Mouse (Mus musculus) neural tube, embryonic 11.5 days (tissue): Measurements from ENCODE around the gene Ldlrad3. TPM values are rescaled to one million over a fixed set of nuclear protein-coding genes. Genes with fewer than 3 reads are reported as not detected.
A peak's percentile ranks its signal among the peaks of the same experiment; 100 is the strongest.

Experiments used
- ATAC-seq: fragments of 200-750 bp; cut with Nextera tagmentation; 2 replicates; pipeline ENCODE4 v1.8.0; 2017; ENCODE audit warnings: moderate number of reproducible peaks, mild to moderate bottlenecking, moderate TSS enrichment, moderate library complexity; ENCODE audit not compliant: insufficient read depth, low FRiP score, low TSS enrichment
- DNase-seq: peaks from one replicate; pipeline ENCODE4 v3.0.0-alpha.2; 2015; ENCODE audit warnings: low spot score
- H3K27ac ChIP-seq: fragments of 300-500 bp; sonication (generic); 2 replicates; pipeline ENCODE4 v1.5.1; 2014; ENCODE audit warnings: low read depth, mild to moderate bottlenecking, low read length
- H3K27me3 ChIP-seq: fragments of 300-500 bp; sonication (generic); 2 replicates; pipeline ENCODE4 v1.6.1; 2014; ENCODE audit warnings: mild to moderate bottlenecking, low read length, mixed read lengths; ENCODE audit not compliant: control insufficient read depth, insufficient read depth
- H3K36me3 ChIP-seq: fragments of 300-500 bp; sonication (generic); 2 replicates; pipeline ENCODE4 v1.6.1; 2014; ENCODE audit warnings: mild to moderate bottlenecking, low read length, moderate library complexity, mixed read lengths; ENCODE audit not compliant: control insufficient read depth, insufficient read depth
- H3K4me1 ChIP-seq: fragments of 300-500 bp; sonication (generic); 2 replicates; pipeline ENCODE4 v1.6.1; 2014; ENCODE audit warnings: low read length, mixed read lengths; ENCODE audit not compliant: control insufficient read depth, insufficient read depth
- H3K4me2 ChIP-seq: fragments of 300-500 bp; sonication (generic); 2 replicates; pipeline ENCODE4 v1.6.1; 2014; ENCODE audit warnings: low read depth, mild to moderate bottlenecking, moderate library complexity
- H3K4me3 ChIP-seq: fragments of 300-500 bp; sonication (generic); 2 replicates; pipeline ENCODE4 v1.5.1; 2014; ENCODE audit warnings: low read depth, low read length
- H3K9ac ChIP-seq: fragments of 300-500 bp; sonication (generic); 2 replicates; pipeline ENCODE4 v1.6.1; 2014; ENCODE audit warnings: mild to moderate bottlenecking, low read length
- H3K9me3 ChIP-seq: fragments of 300-500 bp; sonication (generic); 2 replicates; pipeline ENCODE4 v1.6.1; 2016; ENCODE audit warnings: low read length; ENCODE audit not compliant: control insufficient read depth
- WGBS: fragments of 180-500 bp; shearing (Covaris S2); extraction: QIAGEN DNeasy Blood & Tissue Kit; methylation state at CpG from one replicate; pipeline ENCODE4 v1.1.7; 2014; 5-methylcytosine and 5-hydroxymethylcytosine counted together
- polyA plus RNA-seq: library from polyadenylated mRNA; unstranded; fragments of >200 nt; fragmentation: Nextera tagmentation; extraction: Ambion mirVana; gene quantifications from 2 replicates; pipeline ENCODE4 v1.2.1, GENCODE M21; 2014

The Ldlrad3 gene
- polyA plus RNA-seq, 1 experiment from 2014 or later: 64.9 TPM

GRCm38 (mm10) chr2:102154771-102155211 is 31.4 kb downstream of the Ldlrad3 start:
- Histone ChIP-seq H3K4me3 (no peak overlapping the region), H3K4me1 (peaks cover 17% of the 10 kb centered on the region), H3K9me3 (no peaks in the 10 kb centered on the region), H3K4me2 (no peak overlapping the region), H3K27me3 (no peaks in the 10 kb centered on the region), H3K27ac (no peak overlapping the region), H3K9ac (no peak overlapping the region), H3K36me3 (no peaks in the 10 kb centered on the region)
- 56% methylated on average over 6 of the region's 6 CpGs for WGBS
- DNase-seq (peak; percentile 7), ATAC-seq (no peak)

- peaks cover 17% of the 10 kb centered on the region for H3K4me1 ChIP-seq
- no peak overlapping the region for H3K27ac ChIP-seq
- H3K9me3 ChIP-seq: no peaks in the 10 kb centered on the region
- H3K27me3 ChIP-seq: no peaks in the 10 kb centered on the region
- no peak for DNase-seq
- H3K9ac ChIP-seq: no peak overlapping the region
- H3K4me2 ChIP-seq: no peak overlapping the region
- no peak overlapping the region for H3K4me3 ChIP-seq
- H3K36me3 ChIP-seq: no peaks in the 10 kb centered on the region
- no peak for ATAC-seq
- WGBS: 35% methylated on average over 4 of the region's 4 CpGs
These were observed 31.9 kb downstream of the Ldlrad3 start for GRCm38 (mm10) chr2:102154328-102154727.

- no peak overlapping the region for H3K9ac ChIP-seq
- DNase-seq: peak; percentile 5
- H3K36me3 ChIP-seq: no peaks in the 10 kb centered on the region
- no peak overlapping the region for H3K27ac ChIP-seq
- H3K27me3 ChIP-seq: no peaks in the 10 kb centered on the region
- H3K9me3 ChIP-seq: no peaks in the 10 kb centered on the region
- ATAC-seq: no peak
- 89% methylated on average over 4 of the region's 4 CpGs for WGBS
- no peak overlapping the region for H3K4me3 ChIP-seq
- H3K4me2 ChIP-seq: no peak overlapping the region
- peaks cover 17% of the 10 kb centered on the region for H3K4me1 ChIP-seq
These were observed 32.7 kb downstream of the Ldlrad3 start for GRCm38 (mm10) chr2:102153516-102153915.

- no peaks in the 10 kb centered on the region for H3K36me3 ChIP-seq
- H3K4me2 ChIP-seq: no peak overlapping the region
- H3K27me3 ChIP-seq: no peaks in the 10 kb centered on the region
- H3K9ac ChIP-seq: no peak overlapping the region
- 77% methylated on average over 5 of the region's 5 CpGs for WGBS
- ATAC-seq (no peak), DNase-seq (peak; percentile 5)
- no peaks in the 10 kb centered on the region for H3K9me3 ChIP-seq
- no peak overlapping the region for H3K4me3 ChIP-seq
- H3K27ac ChIP-seq: no peak overlapping the region
- peaks cover 17% of the 10 kb centered on the region for H3K4me1 ChIP-seq
These were observed 33.3 kb downstream of the Ldlrad3 start for GRCm38 (mm10) chr2:102152851-102153250.

GRCm38 (mm10) chr2:102149058-102149457 is 37.1 kb downstream of the Ldlrad3 start:
- 94% methylated on average over 2 of the region's 2 CpGs for WGBS
- Histone ChIP-seq H3K9ac (no peak overlapping the region), H3K4me2 (no peak overlapping the region), H3K27ac (no peak overlapping the region), H3K9me3 (no peaks in the 10 kb centered on the region), H3K27me3 (no peaks in the 10 kb centered on the region), H3K4me1 (peaks cover 5% of the 10 kb centered on the region), H3K4me3 (no peak overlapping the region), H3K36me3 (no peaks in the 10 kb centered on the region)
- DNase-seq (no peak), ATAC-seq (no peak)

GRCm38 (mm10) chr2:102148093-102148492 is 38.1 kb downstream of the Ldlrad3 start:
- Histone ChIP-seq H3K27ac (peak overlapping the region; percentile 21; the same call in 1 of the 2 replicates), H3K4me3 (no peak overlapping the region)
- ATAC-seq: no peak

GRCm38 (mm10) chr2:102147561-102147960 is 38.6 kb downstream of the Ldlrad3 start:
- ATAC-seq (no peak; the same call in 1 of the 2 replicates), DNase-seq (no peak)
- WGBS: 58% methylated on average over 4 of the region's 4 CpGs
- Histone ChIP-seq H3K27ac (peak overlapping the region; percentile 21; the same call in 1 of the 2 replicates), H3K9ac (no peak overlapping the region), H3K4me3 (no peak overlapping the region), H3K27me3 (no peaks in the 10 kb centered on the region), H3K4me2 (no peak overlapping the region), H3K36me3 (no peaks in the 10 kb centered on the region), H3K9me3 (no peaks in the 10 kb centered on the region), H3K4me1 (peaks cover 10% of the 10 kb centered on the region)

More at GRCm38 (mm10) chr2:102148093-102148492, 38.1 kb downstream of the Ldlrad3 start:
- Histone ChIP-seq H3K27me3 (no peaks in the 10 kb centered on the region), H3K36me3 (no peaks in the 10 kb centered on the region), H3K9me3 (no peaks in the 10 kb centered on the region), H3K4me2 (no peak overlapping the region), H3K9ac (no peak overlapping the region), H3K4me1 (peaks cover 7% of the 10 kb centered on the region)
- WGBS: 87% methylated on average over 6 of the region's 6 CpGs
- no peak for DNase-seq

GRCm38 (mm10) chr2:102146386-102146785 is 39.8 kb downstream of the Ldlrad3 start:
- ATAC-seq (no peak), DNase-seq (no peak)
- WGBS: 94% methylated on average over 8 of the region's 8 CpGs
- Histone ChIP-seq H3K27me3 (no peaks in the 10 kb centered on the region), H3K4me2 (no peak overlapping the region), H3K9ac (no peak overlapping the region), H3K4me1 (peaks cover 11% of the 10 kb centered on the region), H3K9me3 (no peaks in the 10 kb centered on the region), H3K4me3 (no peak overlapping the region), H3K36me3 (no peaks in the 10 kb centered on the region), H3K27ac (no peak overlapping the region)

GRCm38 (mm10) chr2:102145036-102145435 is 41.1 kb downstream of the Ldlrad3 start:
- Histone ChIP-seq H3K27me3 (no peaks in the 10 kb centered on the region), H3K4me3 (no peak overlapping the region), H3K9ac (no peak overlapping the region), H3K9me3 (no peaks in the 10 kb centered on the region), H3K4me2 (no peak overlapping the region), H3K4me1 (peaks cover 11% of the 10 kb centered on the region), H3K36me3 (no peaks in the 10 kb centered on the region), H3K27ac (no peak overlapping the region)
- DNase-seq (no peak), ATAC-seq (no peak)
- 89% methylated on average over 3 of the region's 3 CpGs for WGBS
